In the genomic region with DNA sequence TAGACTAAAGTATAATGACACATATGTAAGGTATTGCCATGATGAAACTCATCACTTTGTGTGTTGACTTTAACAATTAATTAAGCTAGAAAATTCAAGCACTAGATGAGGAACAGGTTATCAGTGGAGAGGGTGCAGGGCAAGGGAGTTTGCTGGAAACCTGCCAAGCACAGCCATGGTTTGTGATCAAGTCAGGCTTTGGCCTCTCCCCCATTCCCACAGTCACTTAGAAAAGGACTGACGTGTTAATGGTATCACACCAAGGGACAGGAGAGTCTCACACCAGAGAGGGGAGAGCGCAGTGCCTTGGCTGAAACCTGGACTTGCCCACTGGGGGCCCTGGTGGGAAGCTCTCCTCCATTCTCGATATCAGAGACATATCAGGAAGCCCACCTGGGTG, we compare ENCODE assay signal across 29 mouse cellular contexts. TPM values are rescaled to one million over a fixed set of nuclear protein-coding genes. Genes with fewer than 3 reads are reported as not detected.
A peak's percentile ranks its signal among the peaks of the same experiment; 100 is the strongest.
DNase-seq lines count a peak whose midpoint lies in the region; ATAC-seq and TF ChIP-seq lines count a peak whose summit lies in the region.
"Had no signal": no experiment of that assay in that cellular context is flagged by ENCODE, and none has a peak within 500 bp of the region (broad histone marks: within the 10 kb centered on the region; RNA-seq: fewer than 3 reads in every experiment).

No protein-coding gene starts in this region.

- DNase-seq in cerebellum, postnatal 10 days, result peak; percentile 9
- no peak for DNase-seq in cerebellum, postnatal 4 days (ENCODE audit: low spot score in 2 of 2)
- no peak for DNase-seq in liver, embryonic 13.5 days
- DNase-seq in liver, embryonic 11.5 days (ENCODE audit: low spot score), result no peak
- peak in 1 of 3 experiments; percentile 15 for DNase-seq in liver, embryonic 14.5 days (ENCODE audit: low read depth in 3 of 3, low spot score in 3 of 3)
- DNase-seq in right cerebral cortex, adult 2 months (ENCODE audit: low spot score in 2 of 2), result no peak
- no peak for DNase-seq in frontal cortex, postnatal 36 days (ENCODE audit: low spot score in 2 of 2)
- DNase-seq: cerebellum, adult 11-12 months; cerebellum, postnatal 14 days; embryo, embryonic 11 days; lung, postnatal 14 days; retina, postnatal 1 day; right cerebral cortex, postnatal 4 days; thymus, postnatal 25 days had no signal

- no peak overlapping the region for H3K27ac ChIP-seq in liver, embryonic 13.5 days
- H3K27ac ChIP-seq in liver, embryonic 11.5 days (ENCODE audit: low read depth, low read length), result no peak overlapping the region
- no peak overlapping the region for H3K27ac ChIP-seq in liver, embryonic 14.5 days
- H3K27ac ChIP-seq in stomach, embryonic 15.5 days, result no peak overlapping the region
- H3K27ac ChIP-seq: embryonic facial prominence, embryonic 13.5 days; forebrain, embryonic 13.5 days; hindbrain, embryonic 10.5 days; kidney, postnatal 0 days; layer of hippocampus, adult 2 months; limb, embryonic 10.5 days; neural tube, embryonic 13.5 days had no signal

- H3K4me3 ChIP-seq in liver, embryonic 13.5 days (replicated peaks), result no peak overlapping the region
- no peak overlapping the region for H3K4me3 ChIP-seq in liver, embryonic 11.5 days (ENCODE audit: low read depth, low read length)
- no peak overlapping the region for H3K4me3 ChIP-seq in liver, embryonic 14.5 days (ENCODE audit: insufficient read depth in 1 of 2, low read depth in 2 of 2, low read length in 2 of 2)
- H3K4me3 ChIP-seq in stomach, embryonic 15.5 days (replicated peaks), result no peak overlapping the region
- H3K4me3 ChIP-seq: embryonic facial prominence, embryonic 13.5 days; erythroblast, embryonic 14.5 days; forebrain, embryonic 13.5 days; hindbrain, embryonic 10.5 days; layer of hippocampus, adult 2 months; limb, embryonic 10.5 days; megakaryocyte, embryonic 14.5 days; myocyte; neural tube, embryonic 13.5 days had no signal

- H3K9me3 ChIP-seq in liver, embryonic 13.5 days (replicated peaks), result no peaks in the 10 kb centered on the region
- H3K9me3 ChIP-seq in liver, embryonic 11.5 days (ENCODE audit: control insufficient read depth, low read length), result no peaks in the 10 kb centered on the region
- H3K9me3 ChIP-seq in liver, embryonic 14.5 days (ENCODE audit: control insufficient read depth, low read length), result no peaks in the 10 kb centered on the region
- H3K9me3 ChIP-seq in stomach, embryonic 15.5 days, result no peaks in the 10 kb centered on the region
- H3K9me3 ChIP-seq: embryonic facial prominence, embryonic 13.5 days; forebrain, embryonic 13.5 days; hindbrain, embryonic 10.5 days; limb, embryonic 10.5 days; megakaryocyte, embryonic 14.5 days; neural tube, embryonic 13.5 days had no signal

- H3K4me2 ChIP-seq in liver, embryonic 13.5 days, result no peak overlapping the region
- no peak overlapping the region for H3K4me2 ChIP-seq in liver, embryonic 11.5 days
- H3K4me2 ChIP-seq in liver, embryonic 14.5 days (ENCODE audit: low read depth), result no peak overlapping the region
- no peak overlapping the region for H3K4me2 ChIP-seq in stomach, embryonic 15.5 days
- H3K4me2 ChIP-seq: embryonic facial prominence, embryonic 13.5 days; forebrain, embryonic 13.5 days; heart, embryonic 11.5 days; neural tube, embryonic 13.5 days had no signal

- ATAC-seq in liver, embryonic 13.5 days (ENCODE audit: low read depth), result peak; percentile 19; the same call in 1 of the 2 replicates
- ATAC-seq in liver, embryonic 11.5 days (replicated peaks; ENCODE audit: low FRiP score), result no peak
- ATAC-seq in liver, embryonic 14.5 days (ENCODE audit: insufficient read depth), result peak; percentile 31; the same call in 1 of the 2 replicates
- ATAC-seq in stomach, embryonic 15.5 days (ENCODE audit: insufficient read depth, low FRiP score, low read depth), result peak; percentile 57; the same call in 1 of the 2 replicates
- ATAC-seq: forebrain, embryonic 13.5 days; hindbrain, embryonic 16.5 days; intestine, embryonic 16.5 days; midbrain, embryonic 16.5 days had no signal

- TF ChIP-seq EP300 in liver, embryonic 14.5 days (IDR thresholded peaks at IDR 0.05; ENCODE audit: low read depth), result no peak

- peaks cover 26% of the 10 kb centered on the region for H3K4me1 ChIP-seq in liver, embryonic 13.5 days (replicated peaks)
- peaks cover 9% of the 10 kb centered on the region; the same call in 1 of the 2 replicates for H3K4me1 ChIP-seq in liver, embryonic 11.5 days (replicated peaks; ENCODE audit: control insufficient read depth, insufficient read depth, low read length)
- peaks cover 3 to 14% of the 10 kb centered on the region in 2 experiments; a peak in 2 of 4 replicates for H3K4me1 ChIP-seq in liver, embryonic 14.5 days (replicated peaks; ENCODE audit: control insufficient read depth in 2 of 2, insufficient read depth in 2 of 2, low read length in 1 of 2)
- peaks cover 7% of the 10 kb centered on the region for H3K4me1 ChIP-seq in stomach, embryonic 15.5 days

- WGBS in liver, embryonic 13.5 days (ENCODE audit: insufficient replicate concordance), result 50% methylated on average over 3 of the region's 3 CpGs
- 67% methylated on average over 3 of the region's 3 CpGs for WGBS in liver, embryonic 11.5 days
- WGBS in liver, embryonic 14.5 days (ENCODE audit: insufficient replicate concordance), result 53% methylated on average over 3 of the region's 3 CpGs
- WGBS in stomach, embryonic 15.5 days, result 77% methylated on average over 3 of the region's 3 CpGs

- H3K27me3 ChIP-seq in liver, embryonic 13.5 days, result no peaks in the 10 kb centered on the region
- no peaks in the 10 kb centered on the region for H3K27me3 ChIP-seq in liver, embryonic 11.5 days (replicated peaks; ENCODE audit: control insufficient read depth, insufficient read depth, low read length)
- H3K27me3 ChIP-seq in liver, embryonic 14.5 days (ENCODE audit: control insufficient read depth, insufficient read depth, low read length), result no peaks in the 10 kb centered on the region
- H3K27me3 ChIP-seq in stomach, embryonic 15.5 days (replicated peaks), result no peaks in the 10 kb centered on the region
- H3K27me3 ChIP-seq: embryonic facial prominence, embryonic 13.5 days; forebrain, embryonic 13.5 days; megakaryocyte, embryonic 14.5 days; neural tube, embryonic 13.5 days had no signal

- no peaks in the 10 kb centered on the region for H3K36me3 ChIP-seq in liver, embryonic 13.5 days
- no peaks in the 10 kb centered on the region for H3K36me3 ChIP-seq in liver, embryonic 11.5 days (ENCODE audit: control insufficient read depth, insufficient read depth, low read length)
- H3K36me3 ChIP-seq in liver, embryonic 14.5 days (replicated peaks; ENCODE audit: control insufficient read depth, insufficient read depth, low read depth), result no peaks in the 10 kb centered on the region
- H3K36me3 ChIP-seq in stomach, embryonic 15.5 days, result no peaks in the 10 kb centered on the region
- H3K36me3 ChIP-seq: hindbrain, embryonic 10.5 days; limb, embryonic 10.5 days; neural tube, embryonic 13.5 days had no signal

- no peak for TF ChIP-seq CTCF in liver, embryonic 14.5 days (IDR thresholded peaks at IDR 0.05; ENCODE audit: low read depth)

- H3K9ac ChIP-seq in liver, embryonic 13.5 days, result no peak overlapping the region
- H3K9ac ChIP-seq in liver, embryonic 11.5 days (ENCODE audit: low read depth, low read length), result no peak overlapping the region
- no peak overlapping the region for H3K9ac ChIP-seq in liver, embryonic 14.5 days (replicated peaks)
- H3K9ac ChIP-seq in stomach, embryonic 15.5 days, result no peak overlapping the region
- H3K9ac ChIP-seq: embryonic facial prominence, embryonic 13.5 days; forebrain, embryonic 13.5 days; neural tube, embryonic 13.5 days had no signal

RNA-seq across cellular contexts. Expression of gene Edaradd, which starts 14.9 kb away (rescaled TPM):
- polyA plus RNA-seq in liver, embryonic 13.5 days (2015; fragmentation: Nextera tagmentation; extraction: Ambion mirVana), result 0.06 TPM in 2 replicates
- 0.34 and 0.42 TPM in 2 replicates for polyA plus RNA-seq in liver, embryonic 11.5 days (2014; fragmentation: Nextera tagmentation; extraction: Ambion mirVana)
- polyA plus RNA-seq in liver, embryonic 14.5 days (2012; rRNA removed), result 0.04 TPM in 2 replicates
- polyA plus RNA-seq in liver, embryonic 14.5 days (2014; fragmentation: Nextera tagmentation; extraction: Ambion mirVana), result 0.05 and 0.13 TPM in 2 replicates
- polyA plus RNA-seq in stomach, embryonic 15.5 days (2015; fragmentation: Nextera tagmentation; extraction: Ambion mirVana), result 5.7 and 6.1 TPM in 2 replicates
- polyA plus RNA-seq: erythroblast, embryonic 14.5 days; myocyte had no signal

RNA-seq across cellular contexts. Expression of gene Lgals8, which starts 40.6 kb away (rescaled TPM):
- polyA plus RNA-seq in liver, embryonic 13.5 days (2015; fragmentation: Nextera tagmentation; extraction: Ambion mirVana), result 12.7 and 14.6 TPM in 2 replicates
- polyA plus RNA-seq in liver, embryonic 11.5 days (2014; fragmentation: Nextera tagmentation; extraction: Ambion mirVana), result 17.4 and 19.7 TPM in 2 replicates
- 7.8 and 12.7 TPM in 2 replicates for polyA plus RNA-seq in liver, embryonic 14.5 days (2012; rRNA removed)
- 12.7 and 13.2 TPM in 2 replicates for polyA plus RNA-seq in liver, embryonic 14.5 days (2014; fragmentation: Nextera tagmentation; extraction: Ambion mirVana)
- 26.8 and 28.5 TPM in 2 replicates for polyA plus RNA-seq in stomach, embryonic 15.5 days (2015; fragmentation: Nextera tagmentation; extraction: Ambion mirVana)

Comparison
In these comparisons a context has a peak if more than half of its experiments do, and no peak if none do; other contexts are left out.
1. DNase-seq: peak in cerebellum, postnatal 10 days (2 of 2); none in cerebellum, postnatal 4 days (0 of 2), liver, embryonic 13.5 days (single experiment), liver, embryonic 11.5 days (single experiment), right cerebral cortex, adult 2 months (0 of 2) and frontal cortex, postnatal 36 days (0 of 2).